Mouse (Mus musculus): Measurements from ENCODE around the gene Mrps24.

Mrps24 gene

GRCm38 (mm10) chr11:5715630-5716105 is at the start of gene Mrps24:
Gene Mrps24, minus strand, starts transcription at chr11:5715680.
- DNase-seq (ENCODE audit: extremely low read depth, insufficient read length, low spot score): no peak

GRCm38 (mm10) chr11:5762633-5762982 is 47.1 kb upstream of the Mrps24 start:
- no peak for DNase-seq (ENCODE audit: extremely low read depth, insufficient read length, low spot score)

GRCm38 (mm10) chr11:5761820-5762632 is 46.5 kb upstream of the Mrps24 start, which contains the start of gene Urgcp:
Gene Urgcp, minus strand, starts transcription at chr11:5762376.
- DNase-seq (ENCODE audit: extremely low read depth, insufficient read length, low spot score): peak; percentile 99

GRCm38 (mm10) chr11:5753755-5754154 is 38.3 kb upstream of the Mrps24 start:
- DNase-seq (ENCODE audit: extremely low read depth, insufficient read length, low spot score): no peak

- no peak for DNase-seq (ENCODE audit: extremely low read depth, insufficient read length, low spot score)
Observed at GRCm38 (mm10) chr11:5744951-5745350, 29.5 kb upstream of the Mrps24 start.

- DNase-seq (ENCODE audit: extremely low read depth, insufficient read length, low spot score): peak; percentile 37
Observed at GRCm38 (mm10) chr11:5742106-5742505, 26.6 kb upstream of the Mrps24 start.

- peak; percentile 87 for DNase-seq (ENCODE audit: extremely low read depth, insufficient read length, low spot score)
Observed at GRCm38 (mm10) chr11:5740965-5741627, 25.6 kb upstream of the Mrps24 start.

GRCm38 (mm10) chr11:5740599-5740964 is 25.1 kb upstream of the Mrps24 start:
- peak; percentile 70 for DNase-seq (ENCODE audit: extremely low read depth, insufficient read length, low spot score)

- DNase-seq (ENCODE audit: extremely low read depth, insufficient read length, low spot score): no peak
Observed at GRCm38 (mm10) chr11:5739846-5740245, 24.4 kb upstream of the Mrps24 start.

- no peak for DNase-seq (ENCODE audit: extremely low read depth, insufficient read length, low spot score)
Observed at GRCm38 (mm10) chr11:5738888-5739632, 23.6 kb upstream of the Mrps24 start.

GRCm38 (mm10) chr11:5737137-5737536 is 21.7 kb upstream of the Mrps24 start:
- DNase-seq (ENCODE audit: extremely low read depth, insufficient read length, low spot score): peak; percentile 39

GRCm38 (mm10) chr11:5734323-5734722 is 18.8 kb upstream of the Mrps24 start:
- no peak for DNase-seq (ENCODE audit: extremely low read depth, insufficient read length, low spot score)

- DNase-seq (ENCODE audit: extremely low read depth, insufficient read length, low spot score): no peak
Observed at GRCm38 (mm10) chr11:5732401-5732800, 16.9 kb upstream of the Mrps24 start.

- DNase-seq (ENCODE audit: extremely low read depth, insufficient read length, low spot score): no peak
Observed at GRCm38 (mm10) chr11:5729582-5729981, 14.1 kb upstream of the Mrps24 start.

GRCm38 (mm10) chr11:5718611-5719354 is 3.3 kb upstream of the Mrps24 start:
- no peak for DNase-seq (ENCODE audit: extremely low read depth, insufficient read length, low spot score)

- DNase-seq (ENCODE audit: extremely low read depth, insufficient read length, low spot score): no peak
Observed at GRCm38 (mm10) chr11:5716938-5717705, 1.6 kb upstream of the Mrps24 start.

- no peak for DNase-seq (ENCODE audit: extremely low read depth, insufficient read length, low spot score)
Observed at GRCm38 (mm10) chr11:5716246-5716645, 766 bp upstream of the Mrps24 start.

GRCm38 (mm10) chr11:5715179-5715578 is 301 bp downstream of the Mrps24 start:
- no peak for DNase-seq (ENCODE audit: extremely low read depth, insufficient read length, low spot score)

- DNase-seq (ENCODE audit: extremely low read depth, insufficient read length, low spot score): peak; percentile 94
Observed at GRCm38 (mm10) chr11:5707530-5708353, 7.7 kb downstream of the Mrps24 start.
